Mouse (Mus musculus) layer of hippocampus, postnatal 14 days (tissue): ENCODE data around the gene Tmpo. TPM values are rescaled to one million over a fixed set of nuclear protein-coding genes. Genes with fewer than 3 reads are reported as not detected.
A peak's percentile ranks its signal among the peaks of the same experiment; 100 is the strongest.

Experiments used
- DNase-seq, 2 experiments: peaks; one replicate each; pipeline ENCODE4 v3.0.0; 2021 to 2022; ENCODE audit warnings: low spot score in 2 of 2, mixed read lengths in 1 of 2
- long read RNA-seq, 2 experiments: library from polyadenylated mRNA; stranded (forward); transcript quantifications; one replicate each; pipeline ENCODE4 v2.0.0; 2021
- total RNA-seq, 2 experiments: library from RNA; stranded (reverse); gene quantifications; 2 replicates each; pipeline ENCODE4 v1.2.3; 2021

Gene Tmpo
- total RNA-seq, result 10 to 100 TPM; 29.6 to 38.5 TPM
- long read RNA-seq, experiment 1, transcript Tmpo-205 (6 exons, 1,842 nt), result major isoform, 12 of 27 reads
- long read RNA-seq, experiment 1, transcript Tmpo-202 (9 exons, 3,533 nt), result minor isoform, 7 of 27 reads
- long read RNA-seq, experiment 1, partial matches to known transcripts, result 0 of 27 reads
- long read RNA-seq, experiment 1, other reads (novel, unspliced or antisense), result 4 of 27 reads
- long read RNA-seq, experiment 2, transcript Tmpo-205 (6 exons, 1,842 nt), result major isoform, 26 of 54 reads
- long read RNA-seq, experiment 2, transcript Tmpo-202 (9 exons, 3,533 nt), result minor isoform, 5 of 54 reads
- long read RNA-seq, experiment 2, transcript Tmpo-201 (4 exons, 3,772 nt), result minor isoform, 6 of 54 reads
- long read RNA-seq, experiment 2, transcript Tmpo-204 (7 exons, 1,953 nt), result minor isoform, 6 of 54 reads
- long read RNA-seq, experiment 2, partial matches to known transcripts, result 1 of 54 reads
- long read RNA-seq, experiment 2, other reads (novel, unspliced or antisense), result 4 of 54 reads

DNA sequence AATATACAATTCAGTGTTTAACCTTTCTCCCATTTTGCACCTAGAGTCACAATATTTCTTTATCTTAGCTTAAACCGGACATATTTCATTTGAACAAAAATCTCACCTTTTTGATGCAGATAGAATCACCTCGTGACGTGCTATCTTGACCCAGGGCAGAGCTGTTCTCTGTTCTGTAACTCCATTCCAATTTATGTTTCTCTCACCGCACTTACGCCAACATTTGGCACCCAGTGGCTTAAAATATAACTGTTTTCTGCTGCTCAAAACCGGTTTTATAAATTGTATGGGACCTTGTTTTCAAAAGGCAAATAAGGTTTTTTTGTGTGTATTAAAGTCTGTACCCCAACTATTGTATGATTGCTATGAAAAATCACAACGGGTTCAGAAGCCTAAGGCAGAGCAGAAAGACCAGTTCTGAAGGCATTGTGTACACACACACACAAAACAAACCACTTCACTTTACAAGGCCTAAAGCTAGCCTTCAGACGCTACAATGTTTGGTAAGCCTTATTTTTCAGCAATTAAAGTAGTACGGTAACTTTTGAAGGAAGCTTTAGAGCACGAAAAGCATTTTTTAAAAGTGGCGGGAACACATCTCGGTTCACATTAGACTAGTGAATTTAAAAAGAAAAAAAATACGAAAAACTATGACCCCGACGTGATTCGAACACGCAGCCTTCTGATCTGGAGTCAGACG, at the start of gene Tmpo:
Tmpo (minus strand) TSS at position 555 of the 700 bp plus-strand sequence.
- DNase-seq, result no peak

DNA sequence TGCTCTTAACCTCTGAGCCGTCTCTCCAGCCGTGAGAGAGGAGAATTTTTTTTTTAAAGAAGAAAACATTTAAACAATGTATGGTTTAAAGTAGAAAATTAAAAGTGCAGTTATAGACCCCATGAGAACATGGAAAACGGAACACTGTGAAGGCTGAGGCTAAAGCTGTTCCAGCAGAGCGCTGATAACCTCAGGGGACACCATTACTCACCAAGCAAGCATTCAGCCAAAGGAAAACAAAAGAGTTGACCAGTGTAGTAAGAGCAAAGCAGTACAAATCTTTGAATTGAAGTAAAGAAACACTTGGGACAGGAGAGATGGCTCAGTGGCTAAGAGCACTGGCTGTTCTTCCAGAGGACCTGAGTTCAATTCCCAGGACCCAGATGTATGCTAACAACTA, 49.3 kb upstream of the Tmpo start:
- no peak for DNase-seq

DNA sequence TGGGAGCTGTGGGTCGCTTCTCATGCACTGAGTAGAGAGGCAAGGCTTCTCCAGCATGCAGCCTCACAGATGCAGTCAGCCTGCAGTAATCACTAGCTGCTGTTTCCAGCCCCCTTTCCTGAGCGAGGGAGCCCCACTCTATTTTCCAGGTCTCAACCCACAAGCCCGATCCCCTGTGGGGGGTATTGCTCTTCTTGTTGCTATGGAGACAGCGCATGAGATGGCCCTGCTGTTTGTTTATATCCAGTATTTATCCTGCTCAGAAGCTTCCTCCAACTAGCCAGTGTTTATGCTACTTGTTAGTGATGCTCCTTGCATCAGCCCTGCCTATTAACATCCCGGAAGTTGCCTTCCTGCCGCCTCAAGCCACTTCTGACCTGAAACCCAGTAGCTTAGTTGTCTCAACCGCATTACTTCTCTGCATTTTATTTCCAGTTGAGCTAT, 48.4 kb upstream of the Tmpo start:
- DNase-seq, result peak in 1 of 2 experiments; percentile 16

DNA sequence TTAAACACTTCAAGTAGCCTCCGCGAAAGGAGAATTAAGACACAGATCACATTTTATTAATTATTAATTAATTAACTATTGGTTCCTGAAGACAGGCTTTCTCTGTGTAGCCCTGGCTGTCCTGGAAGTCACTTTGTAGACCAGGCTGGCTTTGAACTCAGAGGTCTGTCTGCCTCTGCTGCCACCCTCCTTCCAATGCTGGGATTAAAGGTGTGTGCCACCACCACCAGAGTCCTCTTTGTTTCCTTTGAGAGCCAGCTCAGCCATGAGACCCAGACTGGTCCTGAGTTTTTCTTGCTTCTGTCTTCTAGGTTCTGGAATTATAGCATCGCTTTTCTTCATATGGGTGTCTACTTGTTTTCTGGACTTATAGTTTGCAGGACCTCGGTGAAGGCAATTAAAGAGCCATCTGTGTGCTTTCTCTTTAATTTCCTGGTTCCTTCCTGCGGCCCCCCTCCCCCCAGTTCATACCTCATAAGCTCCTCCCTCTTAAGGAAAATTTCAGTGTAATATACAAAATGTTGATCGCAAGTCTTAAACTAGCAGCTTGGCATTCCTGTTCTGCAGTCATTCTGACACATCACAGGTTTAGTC, 47.9 kb upstream of the Tmpo start:
- DNase-seq, result no peak

DNA sequence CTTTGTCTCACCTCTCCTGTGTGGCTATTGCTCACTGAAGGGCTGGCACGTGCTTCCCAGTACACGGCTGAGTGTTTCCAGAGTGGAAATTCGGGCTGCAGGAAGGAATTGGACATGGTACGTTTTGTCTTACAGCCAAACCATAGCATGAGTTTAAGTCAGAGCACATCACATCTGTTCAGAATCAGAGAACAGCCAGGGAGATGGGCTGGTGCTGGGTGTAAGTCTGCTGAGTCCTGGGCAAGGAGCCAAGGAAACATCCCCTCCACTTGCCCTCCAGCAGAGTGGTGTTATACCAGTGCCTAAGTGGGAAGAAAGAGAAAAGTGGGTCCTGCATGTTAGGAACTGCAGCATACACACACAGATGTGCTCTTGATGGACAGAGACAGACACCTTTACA, 45.9 kb upstream of the Tmpo start:
- no peak for DNase-seq

DNA sequence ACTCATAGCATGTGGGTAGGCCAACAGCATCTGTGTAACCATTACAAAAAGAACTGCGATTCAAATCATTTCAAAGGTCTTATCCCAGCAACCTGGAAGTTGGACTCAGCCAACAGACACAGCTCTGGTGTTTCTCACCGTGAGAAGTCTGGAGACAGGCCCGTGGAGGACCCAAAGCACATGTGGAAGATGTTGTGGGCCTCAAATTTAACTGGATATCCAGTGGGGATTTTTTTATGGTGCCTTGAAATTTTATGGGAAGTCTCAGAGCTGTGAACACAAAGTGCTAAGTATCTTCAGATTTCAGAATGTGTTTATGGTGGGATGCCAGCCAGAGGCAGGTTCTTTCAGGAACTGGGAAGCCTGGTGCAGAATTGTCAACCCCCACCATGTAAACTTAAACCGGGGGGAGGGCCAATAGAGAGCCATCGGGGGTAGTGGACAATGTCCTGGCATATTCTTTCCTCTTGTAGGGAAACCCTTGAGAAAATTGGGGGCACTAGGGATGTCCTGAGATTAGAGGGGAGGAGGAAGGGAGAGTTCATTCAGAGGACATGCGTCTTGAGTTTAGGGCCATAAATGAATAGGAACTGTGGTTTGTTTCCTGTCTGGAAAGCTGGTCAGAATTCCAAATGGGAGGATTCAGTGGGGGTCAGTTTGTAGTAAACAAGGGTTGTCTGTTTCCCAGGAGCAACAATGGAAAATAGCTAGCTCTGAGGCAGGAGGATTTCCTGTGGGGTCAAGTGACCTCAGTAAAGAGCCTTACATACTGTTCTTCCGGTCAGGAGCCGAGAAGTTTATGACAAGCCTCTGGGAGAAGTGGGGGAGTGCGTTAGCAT, 41.5 kb upstream of the Tmpo start:
- no peak for DNase-seq

DNA sequence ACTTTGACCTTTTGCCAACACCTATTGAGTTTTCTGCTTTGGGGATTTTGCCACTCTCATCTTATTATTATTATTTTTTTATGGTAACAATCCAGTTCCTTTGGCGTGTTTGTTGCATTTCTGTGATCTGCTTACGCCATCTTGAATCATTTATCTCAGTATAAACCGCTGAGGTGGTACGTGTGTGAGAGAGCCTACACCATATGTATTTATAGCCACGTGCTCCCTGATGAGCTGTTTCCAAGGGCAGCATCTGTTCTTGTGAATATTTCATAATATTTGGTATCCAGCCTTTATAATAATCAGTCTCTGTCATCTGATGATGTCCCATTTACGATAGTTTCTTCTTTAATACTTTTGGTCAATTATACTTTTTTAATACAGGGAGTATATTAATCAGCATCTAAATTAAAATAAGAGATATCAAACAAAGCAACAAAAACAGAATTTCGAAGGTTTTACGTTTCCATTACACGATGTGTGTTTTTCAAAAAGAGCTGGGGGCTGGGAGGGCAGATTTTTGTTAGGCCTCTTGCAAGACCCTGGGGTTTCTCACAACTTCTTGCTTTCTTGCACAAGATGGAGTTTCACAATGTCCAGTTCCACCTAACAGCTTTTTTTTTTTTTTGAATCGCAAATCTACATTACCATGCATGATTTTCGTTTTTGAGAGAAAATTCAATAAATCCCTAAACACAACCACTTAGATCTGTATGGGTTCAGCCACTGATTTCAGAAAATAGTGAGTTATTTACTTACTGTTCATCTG, 28.0 kb upstream of the Tmpo start:
- no peak for DNase-seq

DNA sequence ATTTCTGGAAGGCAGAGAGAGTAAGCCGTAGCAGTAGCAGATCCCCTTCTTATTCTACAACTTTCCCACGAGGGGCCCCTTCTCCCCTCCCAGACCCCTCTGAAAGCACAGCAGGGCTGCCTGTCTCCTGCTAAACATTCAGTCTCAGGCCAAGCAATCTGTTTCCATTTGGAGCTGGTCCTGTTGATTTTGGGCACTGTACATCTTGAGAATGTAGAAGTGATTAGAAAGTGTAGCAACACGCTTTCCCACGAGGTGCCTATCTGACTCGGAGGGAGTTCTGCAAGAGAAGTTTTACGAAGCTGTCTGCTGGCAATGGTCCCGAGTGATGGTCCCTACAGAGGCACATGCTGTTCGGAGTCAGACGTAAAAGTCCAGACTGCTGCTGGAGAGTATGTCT, 27.3 kb upstream of the Tmpo start:
- no peak for DNase-seq

DNA sequence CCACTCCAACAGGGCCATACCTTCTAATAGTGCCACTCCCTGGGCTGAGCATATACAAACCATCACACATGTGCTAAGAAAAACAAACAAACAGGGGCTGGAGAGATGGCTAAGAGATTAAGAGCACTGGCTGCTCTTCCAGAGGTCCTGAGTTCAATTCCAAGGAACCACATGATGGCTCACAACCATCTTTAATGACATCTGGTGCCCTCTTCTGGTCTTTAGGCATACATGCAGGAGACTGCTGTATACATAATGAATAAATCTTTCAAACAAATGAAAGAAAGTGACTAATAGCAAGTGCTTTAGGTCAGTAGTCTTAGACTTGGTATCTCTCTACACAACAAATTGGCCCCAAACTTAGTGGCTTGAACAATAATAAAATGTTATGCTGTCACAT, 26.2 kb upstream of the Tmpo start:
- DNase-seq, result no peak

DNA sequence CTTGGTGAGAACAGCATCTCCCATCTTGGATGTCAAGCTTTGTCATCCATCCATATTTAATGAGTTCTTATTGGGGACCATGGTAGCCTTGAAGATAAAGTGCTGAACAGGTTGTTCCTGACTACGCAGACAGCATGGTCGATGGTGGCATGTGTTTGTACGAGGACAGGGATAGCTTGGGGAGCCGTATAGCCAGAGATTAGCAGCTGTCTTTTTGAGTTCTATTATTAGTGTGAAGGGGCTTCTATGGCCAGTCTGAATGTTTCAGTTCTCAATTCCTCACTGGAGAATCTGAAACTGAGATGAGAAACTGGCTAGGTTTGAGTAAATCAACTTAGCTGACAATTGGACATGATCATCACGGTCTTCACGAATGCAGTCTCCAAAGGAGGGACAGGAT, 24.5 kb upstream of the Tmpo start:
- no peak for DNase-seq

DNA sequence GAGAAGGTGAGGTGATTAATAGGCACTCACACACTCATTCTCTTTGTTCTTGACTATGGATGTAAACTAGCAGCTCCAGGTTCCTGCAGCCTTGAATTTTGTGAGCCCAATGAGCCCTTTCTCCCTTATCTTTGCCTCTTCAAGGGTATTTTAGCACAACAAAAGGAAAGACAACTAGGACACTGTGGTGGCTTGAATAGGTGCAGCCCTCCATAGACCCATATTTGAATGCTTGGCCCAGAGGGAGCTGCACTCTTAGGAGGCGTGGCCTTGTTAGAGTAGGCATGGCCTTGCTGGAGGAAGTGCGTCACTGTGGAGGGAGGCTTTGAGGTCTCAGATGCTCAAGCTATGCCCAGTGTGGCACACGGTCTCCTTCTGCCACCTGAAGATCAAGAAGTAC, 19.5 kb upstream of the Tmpo start:
- no peak for DNase-seq

DNA sequence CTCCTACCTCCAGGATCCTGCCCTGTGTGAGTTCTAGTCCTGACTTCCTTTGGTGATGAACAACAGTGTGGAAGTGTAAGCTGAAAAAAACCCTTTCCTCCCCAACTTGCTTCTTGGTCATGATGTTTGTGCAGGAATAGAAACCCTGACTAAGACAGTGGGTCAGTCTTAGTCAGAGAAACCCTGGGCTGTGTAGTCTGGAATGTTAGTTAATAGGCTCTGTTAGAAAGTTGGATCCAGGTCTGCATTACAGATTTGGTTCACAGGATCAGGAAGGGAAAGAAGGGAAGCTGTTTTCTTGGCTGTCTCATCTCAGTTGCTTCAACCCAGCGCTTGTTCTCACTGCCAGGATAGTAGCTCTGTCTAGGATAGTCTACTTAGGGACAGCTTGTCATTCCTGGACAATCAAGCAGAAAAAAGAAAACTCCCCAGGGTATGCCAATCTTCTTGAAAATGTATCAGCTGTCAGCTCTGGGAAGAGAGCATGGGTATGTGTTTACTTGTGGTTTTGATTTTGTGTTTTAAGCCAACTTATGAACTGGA, 18.2 kb upstream of the Tmpo start:
- DNase-seq, result no peak

DNA sequence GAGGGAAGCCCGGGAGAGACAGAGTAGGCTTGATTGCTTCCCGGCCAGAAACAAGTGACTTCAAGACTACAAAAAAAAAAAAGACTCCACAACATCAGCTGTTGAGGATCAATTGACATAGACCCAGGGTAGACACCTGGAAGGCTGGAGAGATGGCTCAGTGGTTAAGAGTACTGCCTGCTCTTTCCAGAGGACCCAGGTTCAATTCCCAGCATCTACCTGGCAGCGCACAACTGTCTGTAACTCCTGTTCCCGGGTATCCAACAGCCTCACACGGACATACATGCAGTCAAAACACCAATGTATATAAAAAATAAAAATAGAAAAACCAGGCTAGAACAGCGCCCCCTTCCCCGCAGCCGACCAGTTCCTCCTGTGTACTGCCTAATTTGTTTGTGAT, 16.6 kb upstream of the Tmpo start:
- no peak for DNase-seq

DNA sequence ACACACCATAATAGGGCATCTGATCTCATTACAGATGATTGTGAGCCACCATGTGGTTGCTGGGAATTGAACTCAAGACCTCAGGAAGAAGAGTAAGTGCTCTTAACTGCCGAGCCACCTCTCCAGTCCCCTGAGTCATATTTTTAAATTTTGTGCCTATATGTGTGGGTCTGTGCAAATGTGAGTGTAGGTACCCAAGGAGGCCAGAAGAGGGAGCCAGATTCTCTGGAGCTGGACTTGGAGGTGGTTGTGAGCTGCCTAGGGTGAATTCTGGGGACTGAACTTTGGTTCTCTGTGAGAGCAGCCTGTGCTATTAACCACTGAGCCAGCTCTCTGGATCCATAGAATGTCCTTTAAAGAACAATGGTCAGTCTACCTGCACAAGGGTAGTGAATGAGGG, 15.7 kb upstream of the Tmpo start:
- DNase-seq, result no peak

DNA sequence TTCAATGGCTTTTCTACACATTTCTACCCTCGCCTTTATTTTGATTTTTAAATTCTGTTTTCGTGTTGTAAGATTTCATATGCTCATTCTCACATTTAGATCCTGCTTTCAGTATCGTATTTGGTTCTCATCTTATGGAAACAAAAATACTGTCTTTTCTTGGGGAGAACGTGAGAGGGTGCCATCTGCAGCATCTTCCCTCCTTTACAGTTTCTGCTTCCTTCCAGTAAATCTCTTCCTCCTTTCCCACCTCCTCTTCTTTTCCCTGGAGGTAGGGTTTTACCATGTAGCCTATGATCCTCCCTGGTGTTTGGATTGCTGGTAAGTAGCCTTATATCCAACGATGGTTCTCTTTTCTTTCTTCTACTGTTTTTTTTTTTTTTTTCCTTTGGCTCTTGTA, 14.6 kb upstream of the Tmpo start:
- no peak for DNase-seq

DNA sequence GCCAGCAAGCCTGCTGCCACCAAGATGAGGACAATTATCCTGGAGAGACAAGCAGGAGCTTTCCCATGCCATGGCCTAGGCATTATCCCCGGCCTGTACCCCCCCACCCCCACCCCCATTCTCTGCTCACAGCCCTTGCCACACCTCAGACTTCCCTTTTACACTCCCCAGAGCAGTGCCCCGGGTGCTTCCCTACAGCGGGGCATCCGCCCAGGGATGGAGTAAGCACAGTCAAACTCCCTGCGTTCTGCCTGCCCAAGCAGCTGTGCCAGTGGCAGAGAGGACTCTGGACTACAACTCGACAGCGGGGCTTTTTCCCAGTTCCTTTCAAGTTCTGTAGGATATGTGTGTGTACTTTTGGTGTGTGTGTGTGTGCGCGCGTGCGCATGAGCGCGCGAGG, 14.0 kb upstream of the Tmpo start:
- no peak for DNase-seq

DNA sequence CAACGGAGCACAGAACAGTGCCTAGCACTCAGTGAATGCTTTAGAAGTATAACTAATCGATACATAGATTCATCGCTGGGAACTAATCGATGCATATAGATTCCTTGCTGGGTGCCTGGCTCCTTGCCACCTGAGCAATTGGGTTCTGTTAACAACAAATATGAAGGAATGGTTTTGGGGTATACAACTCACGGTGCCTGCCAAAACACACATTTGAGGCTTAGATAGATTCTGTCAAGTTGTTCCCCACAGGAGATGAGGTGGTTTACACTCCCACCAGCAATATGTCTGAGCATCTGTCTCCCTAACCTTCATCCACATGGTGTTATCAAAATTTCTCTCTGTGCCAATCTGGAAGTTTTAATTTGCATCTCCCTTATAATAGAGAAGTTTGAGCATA, 10.7 kb upstream of the Tmpo start:
- peak; percentile 43 to 85 for DNase-seq

DNA sequence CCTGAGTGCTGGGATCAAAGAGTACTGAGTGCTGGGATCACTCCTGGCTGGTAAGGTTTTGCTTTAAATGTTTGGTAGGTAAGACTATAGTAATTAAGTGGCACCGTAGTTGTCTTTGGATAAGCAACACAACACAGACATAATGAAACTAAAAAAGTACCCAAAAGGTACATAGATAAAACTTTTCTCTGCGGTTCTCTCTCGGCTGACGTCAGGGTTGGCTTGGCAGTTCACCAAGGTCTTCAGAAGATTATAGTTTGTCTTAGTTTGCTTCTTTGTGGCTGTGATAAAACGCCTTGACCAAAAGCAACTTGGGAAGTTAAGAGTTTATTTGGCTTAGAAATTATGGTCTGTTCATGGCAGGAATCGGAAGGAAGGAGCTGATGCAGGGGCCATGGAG, 8.4 kb upstream of the Tmpo start:
- DNase-seq, result no peak

DNA sequence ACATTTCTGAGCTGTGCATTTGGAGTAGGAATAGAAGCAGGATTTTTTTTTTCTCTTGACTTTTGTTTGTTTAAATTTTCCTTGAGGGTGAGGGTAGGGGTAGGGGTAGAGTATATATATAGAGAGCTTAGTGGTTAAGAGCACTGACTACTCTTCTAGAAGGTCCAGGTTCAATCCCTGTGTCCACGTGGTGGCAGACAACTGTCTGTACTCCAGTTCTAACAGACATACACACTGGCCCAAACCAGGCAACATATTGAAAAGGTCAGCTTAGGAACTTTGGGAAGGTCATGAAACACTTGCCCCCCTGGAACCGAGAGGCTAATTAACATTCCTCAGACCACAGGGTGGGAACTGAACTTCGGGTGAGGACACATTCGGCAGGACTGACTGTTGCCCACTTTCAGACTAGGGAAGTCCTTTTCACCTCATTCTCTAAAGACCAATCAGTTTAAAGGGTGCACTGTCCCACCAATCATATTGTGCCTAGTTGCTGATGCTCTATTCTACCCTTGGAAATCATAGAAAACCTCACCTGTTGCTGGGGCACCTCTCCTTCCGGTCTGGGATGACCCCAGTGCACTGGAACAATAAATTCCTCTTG, 7.7 kb upstream of the Tmpo start:
- no peak for DNase-seq

DNA sequence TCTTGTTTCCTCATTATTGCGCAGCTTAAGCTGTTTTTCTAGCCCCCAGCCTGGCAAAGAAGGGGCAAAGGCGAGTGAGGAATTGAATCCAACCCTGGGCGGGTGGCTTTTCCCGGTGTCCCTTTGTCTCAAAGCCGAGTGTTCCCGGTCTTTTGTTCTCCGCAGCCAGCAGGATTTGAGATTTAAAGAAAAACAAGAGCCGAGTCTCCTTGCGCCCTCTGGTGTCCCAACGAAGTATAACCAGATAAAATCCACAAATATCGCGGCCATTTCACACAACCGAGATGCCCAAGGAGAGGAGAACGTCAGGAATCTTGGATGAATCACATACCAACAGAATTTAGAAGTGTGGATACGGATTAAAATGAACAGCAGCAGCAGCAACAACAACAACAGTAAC, 6.8 kb upstream of the Tmpo start:
- peak; percentile 88 to 92 for DNase-seq
